Mouse (Mus musculus) liver, embryonic 15.5 days (tissue): ENCODE results near the gene RPS10-NUDT3. TPM values are rescaled to one million over a fixed set of nuclear protein-coding genes. Genes with fewer than 3 reads are reported as not detected.
A peak's percentile ranks its signal among the peaks of the same experiment; 100 is the strongest.
"Not testable (repeated sequence)": the region's sequence is repeated elsewhere in the genome, so short reads cannot be mapped to it uniquely, and the experiment has no call there.

Experiments used
- ATAC-seq: fragments of 200-750 bp; cut with Nextera tagmentation; 2 replicates; pipeline ENCODE4 v1.8.0; 2017; ENCODE audit warnings: moderate number of reproducible peaks, mild to moderate bottlenecking, moderate library complexity; ENCODE audit not compliant: insufficient read depth
- H3K27ac ChIP-seq: fragments of 300-500 bp; sonication (generic); replicated peaks from 2 replicates; pipeline ENCODE4 v1.5.1; 2015; ENCODE audit warnings: mild to moderate bottlenecking, inconsistent platforms
- H3K27me3 ChIP-seq: fragments of 300-500 bp; sonication (generic); 2 replicates; pipeline ENCODE4 v1.6.1; 2015; ENCODE audit warnings: mild to moderate bottlenecking, inconsistent platforms
- H3K36me3 ChIP-seq: fragments of 300-500 bp; sonication (generic); replicated peaks from 2 replicates; pipeline ENCODE4 v1.6.1; 2015; ENCODE audit warnings: moderate library complexity, mild to moderate bottlenecking, inconsistent platforms
- H3K4me1 ChIP-seq: fragments of 300-500 bp; sonication (generic); replicated peaks from 2 replicates; pipeline ENCODE4 v1.6.1; 2015; ENCODE audit warnings: inconsistent platforms
- H3K4me2 ChIP-seq: fragments of 300-500 bp; sonication (generic); 2 replicates; pipeline ENCODE4 v1.6.1; 2015; ENCODE audit warnings: moderate library complexity, mild to moderate bottlenecking, inconsistent platforms
- H3K4me3 ChIP-seq: fragments of 300-500 bp; sonication (generic); replicated peaks from 2 replicates; pipeline ENCODE4 v1.5.1; 2015; ENCODE audit warnings: mild to moderate bottlenecking, inconsistent platforms
- H3K9ac ChIP-seq: fragments of 300-500 bp; sonication (generic); 2 replicates; pipeline ENCODE4 v1.6.1; 2015; ENCODE audit warnings: moderate library complexity, mild to moderate bottlenecking, inconsistent platforms
- H3K9me3 ChIP-seq: fragments of 300-500 bp; sonication (generic); replicated peaks from 2 replicates; pipeline ENCODE4 v1.6.1; 2016; ENCODE audit warnings: inconsistent platforms
- WGBS: fragments of 180-500 bp; shearing (Covaris S2); methylation state at CpG from one replicate; pipeline ENCODE4 v1.1.7; 2015; ENCODE audit warnings: mixed read lengths; ENCODE audit not compliant: insufficient replicate concordance; 5-methylcytosine and 5-hydroxymethylcytosine counted together
- polyA plus RNA-seq: library from polyadenylated mRNA; unstranded; fragments of >200 nt; fragmentation: Nextera tagmentation; extraction: Ambion mirVana; gene quantifications from 2 replicates; pipeline ENCODE4 v1.2.1, GENCODE M21; 2015

The RPS10-NUDT3 gene
- polyA plus RNA-seq, 1 experiment from 2014 or later: not detected

GRCm38 (mm10) chr17:27639851-27640250 lies 4.8 kb upstream of the RPS10-NUDT3 start:
- H3K27ac ChIP-seq, H3K27me3 ChIP-seq, H3K4me3 ChIP-seq, ATAC-seq, H3K9ac ChIP-seq, H3K9me3 ChIP-seq, H3K36me3 ChIP-seq, H3K4me2 ChIP-seq: not testable (repeated sequence)
- H3K4me1 ChIP-seq: peaks cover 19% of the 10 kb centered on the region
- 78% methylated on average over 6 of the region's 6 CpGs for WGBS

GRCm38 (mm10) chr17:27638921-27639332 lies 3.9 kb upstream of the RPS10-NUDT3 start:
- H3K27ac ChIP-seq: no peak overlapping the region
- H3K4me1 ChIP-seq: peaks cover 26% of the 10 kb centered on the region
- ATAC-seq: no peak
- H3K36me3 ChIP-seq: no peaks in the 10 kb centered on the region; the same call in 1 of the 2 replicates
- no peak overlapping the region for H3K4me2 ChIP-seq
- H3K9me3 ChIP-seq: no peaks in the 10 kb centered on the region
- no peak overlapping the region for H3K9ac ChIP-seq
- H3K4me3 ChIP-seq: no peak overlapping the region
- 75% methylated on average over 20 of the region's 20 CpGs for WGBS
- H3K27me3 ChIP-seq: no peaks in the 10 kb centered on the region

GRCm38 (mm10) chr17:27637333-27637732 lies 2.3 kb upstream of the RPS10-NUDT3 start:
- Histone ChIP-seq H3K4me3 (no peak overlapping the region), H3K9ac (no peak overlapping the region), H3K9me3 (no peaks in the 10 kb centered on the region), H3K36me3 (peaks cover 16% of the 10 kb centered on the region), H3K27ac (no peak overlapping the region), H3K27me3 (no peaks in the 10 kb centered on the region), H3K4me1 (peaks cover 38% of the 10 kb centered on the region), H3K4me2 (no peak overlapping the region)
- WGBS: 75% methylated on average over 9 of the region's 9 CpGs
- ATAC-seq: no peak

- Histone ChIP-seq H3K4me2 (peak within 1 kb of the TSS; percentile 84), H3K4me1 (peaks cover 47% of the 10 kb centered on the region), H3K36me3 (peaks cover 25% of the 10 kb centered on the region), H3K27ac (peak within 1 kb of the TSS; percentile 66), H3K9ac (peak within 1 kb of the TSS; percentile 46), H3K27me3 (no peaks in the 10 kb centered on the region), H3K9me3 (no peaks in the 10 kb centered on the region), H3K4me3 (peak within 1 kb of the TSS; percentile 88)
- WGBS: 41% methylated on average over 18 of the region's 18 CpGs
- ATAC-seq: no peak
Measured at GRCm38 (mm10) chr17:27636132-27637020, 1.4 kb upstream of the RPS10-NUDT3 start, which contains the start of gene Rps10. Gene Rps10 (minus strand): TSS chr17:27636669.

GRCm38 (mm10) chr17:27635575-27635903 lies 517 bp upstream of the RPS10-NUDT3 start:
- H3K9me3 ChIP-seq, H3K27me3 ChIP-seq, ATAC-seq: not testable (repeated sequence)
- Histone ChIP-seq H3K4me1 (peaks cover 54% of the 10 kb centered on the region), H3K4me3 (peak overlapping the region; percentile 88), H3K36me3 (peaks cover 34% of the 10 kb centered on the region), H3K4me2 (peak overlapping the region; percentile 84), H3K27ac (peak overlapping the region; percentile 66), H3K9ac (peak overlapping the region; percentile 46)
- WGBS: 24% methylated on average over 9 of the region's 9 CpGs

GRCm38 (mm10) chr17:27629249-27630020 lies 5.6 kb downstream of the RPS10-NUDT3 start:
- Histone ChIP-seq H3K27me3 (no peaks in the 10 kb centered on the region), H3K36me3 (peaks cover 51% of the 10 kb centered on the region), H3K4me1 (peaks cover 55% of the 10 kb centered on the region), H3K9ac (no peak overlapping the region), H3K4me2 (no peak overlapping the region), H3K9me3 (no peaks in the 10 kb centered on the region), H3K4me3 (no peak overlapping the region), H3K27ac (peak overlapping the region; percentile 35; the same call in 1 of the 2 replicates)
- WGBS: 64% methylated on average over 2 of the region's 2 CpGs
- ATAC-seq: peak; percentile 20; the same call in 1 of the 2 replicates

GRCm38 (mm10) chr17:27628376-27628775 lies 6.6 kb downstream of the RPS10-NUDT3 start:
- no peak for ATAC-seq

GRCm38 (mm10) chr17:27627451-27627850 lies 7.6 kb downstream of the RPS10-NUDT3 start:
- H3K4me3 ChIP-seq: no peak overlapping the region
- no peaks in the 10 kb centered on the region for H3K9me3 ChIP-seq
- peaks cover 36% of the 10 kb centered on the region for H3K36me3 ChIP-seq
- no peak overlapping the region for H3K9ac ChIP-seq
- no peaks in the 10 kb centered on the region for H3K27me3 ChIP-seq
- peaks cover 44% of the 10 kb centered on the region for H3K4me1 ChIP-seq
- WGBS: 25% methylated on average over 5 of the region's 5 CpGs
- no peak overlapping the region for H3K27ac ChIP-seq
- H3K4me2 ChIP-seq: no peak overlapping the region
- no peak for ATAC-seq

More at GRCm38 (mm10) chr17:27628376-27628775, 6.6 kb downstream of the RPS10-NUDT3 start:
- peaks cover 54% of the 10 kb centered on the region for H3K4me1 ChIP-seq
- H3K27me3 ChIP-seq: no peaks in the 10 kb centered on the region
- H3K27ac ChIP-seq: no peak overlapping the region
- 71% methylated on average over 8 of the region's 8 CpGs for WGBS
- peaks cover 46% of the 10 kb centered on the region for H3K36me3 ChIP-seq
- no peaks in the 10 kb centered on the region for H3K9me3 ChIP-seq
- H3K4me2 ChIP-seq: no peak overlapping the region
- no peak overlapping the region for H3K9ac ChIP-seq
- no peak overlapping the region for H3K4me3 ChIP-seq

- Histone ChIP-seq H3K9me3 (no peaks in the 10 kb centered on the region), H3K4me2 (no peak overlapping the region), H3K9ac (no peak overlapping the region), H3K4me3 (no peak overlapping the region), H3K27ac (no peak overlapping the region), H3K27me3 (no peaks in the 10 kb centered on the region), H3K4me1 (peaks cover 42% of the 10 kb centered on the region), H3K36me3 (peaks cover 29% of the 10 kb centered on the region)
- no peak for ATAC-seq
- WGBS: 58% methylated on average over 5 of the region's 5 CpGs
Measured at GRCm38 (mm10) chr17:27626681-27627080, 8.3 kb downstream of the RPS10-NUDT3 start.

GRCm38 (mm10) chr17:27625455-27626251 lies 9.4 kb downstream of the RPS10-NUDT3 start:
- Histone ChIP-seq H3K9ac (no peak overlapping the region), H3K4me3 (no peak overlapping the region), H3K36me3 (peaks cover 18% of the 10 kb centered on the region), H3K27ac (no peak overlapping the region), H3K4me2 (no peak overlapping the region), H3K4me1 (peaks cover 44% of the 10 kb centered on the region), H3K9me3 (no peaks in the 10 kb centered on the region), H3K27me3 (no peaks in the 10 kb centered on the region)
- WGBS: 52% methylated on average over 7 of the region's 7 CpGs
- no peak for ATAC-seq
